Mouse (Mus musculus): Measurements from ENCODE around the gene Hsd17b6.

The Hsd17b6 gene

GRCm38 (mm10) chr10:128004918-128005317 lies 2.5 kb downstream of the Hsd17b6 start:
- no peak for DNase-seq

DNA sequence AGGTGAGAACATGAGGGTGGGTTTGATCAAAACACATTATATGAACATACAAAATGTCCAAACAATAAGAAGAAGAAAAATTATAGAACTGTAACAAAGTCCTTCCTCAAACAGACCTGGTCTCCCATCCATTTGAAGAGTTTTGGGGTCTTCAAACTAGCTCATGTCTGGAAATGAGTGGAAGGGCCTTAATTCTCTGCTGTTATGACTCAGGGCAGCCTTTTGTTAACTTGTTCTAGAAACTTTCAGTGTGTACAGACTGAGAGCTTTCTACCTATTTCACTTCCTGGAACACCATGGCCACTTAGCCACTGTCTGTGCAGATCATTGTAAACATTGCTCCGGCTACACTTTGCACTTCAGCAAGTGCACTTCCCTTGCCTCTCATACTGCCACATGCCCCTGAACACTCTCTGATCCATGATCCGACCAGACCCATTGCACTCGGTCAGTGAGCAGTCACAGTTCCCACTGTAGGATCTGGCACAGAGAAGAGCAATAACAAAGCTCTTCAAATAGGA lies 4.1 kb downstream of the Hsd17b6 start:
- DNase-seq: no peak

DNA sequence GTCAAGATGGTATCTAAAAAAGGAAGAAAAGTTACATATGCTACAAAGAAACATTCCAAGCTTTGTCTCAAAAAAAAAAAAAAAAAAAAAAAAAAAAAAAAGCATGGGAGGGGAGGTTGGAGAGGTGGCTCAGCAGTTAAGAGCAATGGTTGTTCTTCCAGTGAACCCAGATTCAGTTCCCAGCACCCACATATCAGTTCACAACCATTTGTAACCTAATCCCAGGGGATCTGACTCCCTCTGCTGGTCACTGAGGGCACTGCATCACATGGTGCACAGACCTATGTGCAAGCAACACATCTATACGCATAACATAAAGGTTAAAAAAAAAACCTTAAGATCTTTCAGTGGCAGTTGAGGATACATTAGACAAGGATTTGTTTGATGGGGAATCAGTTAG lies 9.2 kb downstream of the Hsd17b6 start:
- DNase-seq: no peak

- no peak for DNase-seq
Observed at GRCm38 (mm10) chr10:127996690-127997089, 10.7 kb downstream of the Hsd17b6 start.

- DNase-seq: no peak
Observed at GRCm38 (mm10) chr10:127985601-127986000, 21.8 kb downstream of the Hsd17b6 start.

GRCm38 (mm10) chr10:127984650-127985049 lies 22.8 kb downstream of the Hsd17b6 start:
- DNase-seq: no peak

DNA sequence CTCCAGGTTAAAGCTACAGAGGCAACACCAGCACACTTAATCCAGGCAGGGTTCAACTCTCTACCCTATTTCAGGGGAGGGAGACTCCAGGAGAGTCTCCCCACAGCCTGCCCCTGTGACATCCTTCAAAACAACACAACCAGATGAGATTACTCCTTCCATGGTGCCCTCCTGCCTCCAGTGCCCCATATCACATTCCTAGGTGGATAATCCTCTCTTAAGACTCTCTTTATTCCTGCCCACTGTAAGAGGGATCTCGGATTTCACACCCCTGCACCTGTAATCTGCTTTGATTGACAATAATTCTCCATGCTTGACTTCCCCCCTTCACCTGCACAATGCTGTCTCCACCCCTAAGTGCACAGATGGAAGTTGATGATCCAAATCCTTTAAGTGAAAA lies 31.9 kb downstream of the Hsd17b6 start:
- no peak for DNase-seq

GRCm38 (mm10) chr10:127974062-127974461 lies 33.3 kb downstream of the Hsd17b6 start:
- no peak for DNase-seq

GRCm38 (mm10) chr10:127971135-127971534 lies 36.3 kb downstream of the Hsd17b6 start:
- DNase-seq: peak; percentile 8

DNA sequence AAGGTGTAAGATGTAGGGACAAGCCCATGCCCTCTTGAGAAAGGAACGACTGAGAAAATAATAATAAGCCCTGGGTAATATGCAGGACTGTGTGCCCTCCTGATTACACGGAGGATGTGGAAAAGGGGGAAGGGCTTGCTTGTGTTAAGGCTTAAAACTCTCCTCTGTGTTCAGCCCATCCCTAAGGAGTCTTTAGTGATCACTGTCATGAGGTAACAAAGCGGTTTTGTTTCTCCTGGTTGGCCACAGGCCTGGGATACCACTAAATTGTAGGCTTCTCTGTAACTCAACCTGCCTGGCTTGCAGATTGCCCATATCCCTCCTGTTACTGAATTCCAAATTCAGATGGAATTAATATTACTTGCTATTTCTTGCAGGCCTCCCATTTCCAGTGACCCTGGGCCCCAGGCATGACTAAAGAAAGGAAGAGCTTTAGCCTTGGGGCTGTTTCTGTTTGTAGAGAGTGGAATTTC lies 37.0 kb downstream of the Hsd17b6 start:
- DNase-seq: no peak

DNA sequence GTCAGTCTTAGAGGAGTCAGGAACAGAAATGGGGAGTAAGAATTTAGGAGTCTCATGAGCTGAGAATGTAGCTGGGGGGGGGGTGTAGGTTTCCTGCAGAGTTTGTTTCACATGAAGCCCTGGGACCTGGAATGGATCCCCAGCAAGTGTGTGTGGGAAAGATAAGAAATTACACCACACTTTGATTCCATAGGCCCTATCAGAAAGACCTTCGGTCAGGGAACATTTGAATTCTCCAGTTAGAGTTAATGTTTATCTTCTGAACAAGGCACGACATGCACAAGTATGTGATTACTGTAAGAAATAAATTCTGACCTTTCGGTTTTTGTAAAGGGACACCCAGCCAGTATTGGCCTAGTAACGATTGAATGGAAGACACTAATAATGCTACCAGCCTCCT lies 37.6 kb downstream of the Hsd17b6 start:
- DNase-seq: no peak

GRCm38 (mm10) chr10:127966506-127966905 lies 40.9 kb downstream of the Hsd17b6 start:
- no peak for DNase-seq

- DNase-seq: no peak
Observed at GRCm38 (mm10) chr10:127964004-127964403, 43.4 kb downstream of the Hsd17b6 start.

DNA sequence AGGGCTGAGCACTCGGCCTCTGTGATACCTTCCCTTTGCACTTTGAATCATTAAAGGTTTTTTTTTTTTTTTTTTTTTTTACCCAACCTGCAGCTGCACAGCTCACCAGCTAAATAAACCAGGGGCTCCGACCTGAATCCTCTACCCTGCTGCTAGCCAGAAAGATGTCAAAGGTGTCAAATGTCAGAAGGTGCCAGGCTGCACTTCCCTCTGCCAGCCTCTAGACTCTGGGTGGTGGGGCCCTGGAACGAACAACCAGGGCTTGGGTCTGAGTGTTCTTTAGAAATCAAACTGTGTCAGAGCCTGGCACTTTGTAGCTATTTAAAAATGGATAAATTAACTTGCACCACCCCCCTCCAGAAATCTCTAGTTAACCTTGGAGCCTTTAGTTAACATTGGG lies 45.0 kb downstream of the Hsd17b6 start:
- no peak for DNase-seq

DNA sequence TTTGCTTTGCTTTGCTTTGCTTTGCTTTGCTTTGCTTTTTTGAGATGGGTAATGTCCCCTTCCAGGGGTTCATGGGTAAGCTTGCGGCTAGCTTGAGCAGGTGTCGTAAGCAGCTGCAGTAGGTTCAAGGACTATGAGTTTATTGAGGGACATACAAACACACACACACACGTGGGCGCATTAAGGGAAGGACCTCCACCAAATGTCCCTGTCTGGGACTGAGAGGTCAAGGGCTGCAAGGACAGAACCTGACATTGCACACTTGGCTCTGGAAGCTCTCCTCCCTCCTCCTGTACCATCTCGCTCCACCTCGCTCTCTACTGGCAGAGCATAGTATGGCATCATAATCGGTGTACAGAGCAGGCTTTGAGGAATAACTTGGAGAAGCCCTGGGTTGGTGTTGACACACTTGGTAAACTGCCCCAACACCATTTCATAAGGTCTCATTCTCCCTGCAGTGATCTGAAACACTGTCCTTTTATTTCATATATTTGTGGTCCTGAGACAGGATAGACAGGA lies 48.2 kb downstream of the Hsd17b6 start:
- no peak for DNase-seq

DNA sequence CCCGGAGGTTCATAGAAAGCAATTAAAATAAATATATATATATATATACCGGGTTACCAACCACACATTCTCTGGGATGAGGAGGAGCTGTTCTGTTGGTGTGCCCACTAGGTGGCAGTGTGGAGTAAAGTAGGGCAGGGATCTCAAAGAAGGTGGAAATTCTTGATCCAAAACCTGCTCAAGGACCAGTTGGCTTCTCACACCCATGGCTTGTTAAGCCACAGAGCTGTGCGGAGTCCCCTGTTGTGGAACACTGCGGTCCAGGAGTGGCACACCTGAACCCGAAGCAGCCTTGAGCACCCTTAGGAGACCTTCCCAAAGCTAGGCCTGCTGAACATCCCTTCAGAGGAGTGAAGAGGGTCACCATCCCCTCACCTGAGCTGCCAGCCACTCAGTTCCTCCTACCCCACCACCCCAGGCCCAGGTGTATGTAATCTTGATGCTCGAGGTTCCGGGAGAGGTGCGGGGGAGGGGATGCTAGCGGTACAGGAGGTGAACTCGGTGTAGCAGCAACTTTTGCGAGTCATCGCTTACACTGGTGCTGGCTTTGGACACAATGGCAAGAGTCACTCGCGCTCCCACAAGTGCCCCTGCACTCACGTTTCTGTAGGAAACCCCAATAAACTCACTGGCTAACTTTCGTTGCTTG lies 51.1 kb downstream of the Hsd17b6 start:
- peak; percentile 72 for DNase-seq

DNA sequence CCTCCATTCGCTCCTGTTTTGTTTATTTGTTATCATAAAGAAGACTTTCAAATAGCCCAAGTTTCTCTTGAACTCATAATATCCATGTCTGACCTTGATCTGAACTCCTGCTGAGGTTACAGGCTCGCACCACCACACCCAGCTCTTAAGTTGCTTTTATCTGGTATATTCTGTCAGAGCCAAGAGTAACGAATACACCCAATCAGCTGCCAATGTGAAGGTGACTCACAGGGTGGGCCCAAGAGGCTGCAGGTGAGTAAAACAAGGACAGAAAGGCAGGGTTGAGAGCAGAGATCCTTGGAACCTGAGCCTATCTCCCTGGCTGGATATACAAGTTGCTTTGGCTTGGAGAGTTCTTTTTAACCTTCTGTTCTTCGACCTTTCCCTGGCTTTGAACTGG lies 52.4 kb downstream of the Hsd17b6 start:
- DNase-seq: no peak

GRCm38 (mm10) chr10:127951821-127952220 lies 55.6 kb downstream of the Hsd17b6 start:
- no peak for DNase-seq

DNA sequence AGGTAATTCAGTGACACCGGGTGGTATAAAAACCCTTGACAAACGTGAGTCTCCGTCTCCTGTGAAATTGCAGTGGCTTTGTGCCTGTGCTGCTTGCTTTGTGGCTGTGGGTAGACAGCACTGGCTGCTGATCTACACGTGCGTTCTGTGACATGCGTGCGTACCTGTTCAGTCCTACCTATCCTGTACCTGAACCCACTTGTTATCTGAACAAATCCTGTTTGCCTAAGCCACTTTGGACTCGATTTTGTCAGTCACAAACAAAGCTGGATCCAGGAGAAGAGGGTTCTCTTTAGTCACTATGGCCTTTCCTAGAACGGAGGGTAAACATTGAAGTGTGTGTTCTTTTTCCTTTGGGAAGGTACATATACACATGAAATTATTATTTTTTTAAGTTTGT lies 56.0 kb downstream of the Hsd17b6 start:
- no peak for DNase-seq

DNA sequence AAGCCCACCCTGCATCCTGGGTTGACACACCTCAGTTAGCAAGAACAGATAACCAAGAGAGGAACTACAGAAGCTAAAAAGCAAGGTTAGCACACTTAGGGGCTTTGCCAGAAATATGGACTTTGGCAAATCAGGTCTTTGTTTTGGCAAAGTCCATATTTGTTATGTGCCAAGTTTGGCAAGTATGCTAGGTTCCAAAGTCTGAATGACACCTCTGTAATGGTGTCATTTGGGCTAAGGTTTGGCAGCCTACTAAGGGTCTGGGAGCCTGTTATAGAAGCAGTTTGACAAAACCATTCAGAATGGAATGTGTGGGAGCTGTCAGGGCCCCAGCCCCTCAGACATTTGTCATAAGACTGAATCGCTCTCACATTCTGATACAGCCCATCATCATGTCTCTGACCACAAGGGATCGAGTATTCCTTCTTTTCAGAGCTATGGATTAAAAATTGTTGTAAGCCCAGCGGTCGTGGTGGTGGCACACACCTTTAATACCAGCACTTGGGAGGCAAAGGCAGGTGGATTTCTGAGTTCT lies 57.7 kb downstream of the Hsd17b6 start:
- DNase-seq: no peak

DNA sequence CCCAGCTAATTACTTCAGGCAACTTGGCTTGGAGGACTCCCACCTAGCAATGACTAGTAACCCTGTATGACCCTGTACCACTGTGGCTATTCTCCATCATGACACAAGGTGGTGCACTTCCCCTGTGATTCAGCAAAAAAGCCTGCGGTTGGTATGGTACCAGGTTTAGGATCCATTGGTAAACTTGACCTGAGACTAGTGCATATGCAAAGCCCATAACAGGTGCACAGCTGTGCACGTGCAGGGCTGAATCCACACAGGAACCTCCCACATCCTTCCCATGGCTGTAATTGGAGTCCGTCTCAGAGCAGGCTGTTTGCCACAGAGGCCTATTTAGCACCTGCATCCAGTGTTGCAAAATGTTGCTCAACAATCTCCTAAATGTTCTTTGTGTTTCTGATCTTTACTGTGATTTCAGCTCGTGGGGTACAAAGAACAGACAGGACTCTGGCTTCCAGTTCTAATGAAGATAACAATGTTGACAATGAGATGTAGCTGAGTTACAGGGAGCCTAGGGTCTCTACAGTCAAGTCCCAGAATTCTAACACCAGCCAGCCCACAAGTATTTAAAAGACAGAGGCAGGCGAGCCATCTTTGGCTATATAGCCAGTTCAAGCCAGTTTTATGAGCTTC lies 61.9 kb downstream of the Hsd17b6 start:
- peak; percentile 53 for DNase-seq

All from thymus, postnatal 14 days (tissue).